Mouse (Mus musculus) small intestine, adult 2 months (tissue): ENCODE results near the gene Gpr18.

Source experiments
- CTCF ChIP-seq: fragments of 200-500 bp; IDR thresholded peaks from 2 replicates; pipeline ENCODE4 v1.5.1; 2012; ENCODE audit warnings: low read depth, mild to moderate bottlenecking, control low read depth, inconsistent platforms, low read length, moderate library complexity, mixed read lengths; ENCODE audit not compliant: insufficient replicate concordance, insufficient read length; ENCODE audit errors: extremely low read depth
- POLR2A ChIP-seq: fragments of 200-500 bp; IDR thresholded peaks from 2 replicates; pipeline ENCODE4 v1.6.1; 2012; ENCODE audit warnings: low read depth, mild to moderate bottlenecking, control low read depth, inconsistent platforms, low read length, moderate library complexity

DNA sequence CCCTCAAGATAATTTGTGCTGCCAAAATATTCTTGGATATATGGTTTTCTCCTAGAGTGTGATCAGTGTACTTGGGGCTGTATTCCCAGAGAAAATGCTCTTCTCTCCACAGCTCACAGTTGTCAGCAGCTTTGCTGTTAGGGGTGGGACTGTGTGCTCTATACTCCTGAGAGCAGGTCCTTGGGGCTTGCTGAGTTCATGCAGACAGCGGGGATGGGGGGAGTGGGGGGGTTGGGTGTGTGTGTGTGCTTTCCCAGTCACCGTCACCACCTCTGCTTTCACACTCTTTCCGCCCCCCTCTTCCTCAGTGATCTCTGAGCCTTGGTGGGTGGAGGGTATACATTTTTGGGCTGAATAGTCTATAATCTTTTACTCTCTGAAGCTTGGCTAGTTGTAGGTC lies 16.5 kb downstream of the Gpr18 start:
- TF ChIP-seq CTCF (no peak), POLR2A (no peak)
